Mouse (Mus musculus): ENCODE measurements around the gene Myh14.

GRCm38 (mm10) chr7:44667996-44668738 lies 2.5 kb downstream of the Myh14 start:
- TF ChIP-seq CTCF (IDR thresholded peaks at IDR 0.05; ENCODE audit: control insufficient read depth, insufficient read depth, insufficient read length): no peak
- no peak for TF ChIP-seq CEBPB (IDR thresholded peaks at IDR 0.05; ENCODE audit: low read depth)
- no peak for TF ChIP-seq FOSL1 (IDR thresholded peaks at IDR 0.05; ENCODE audit: insufficient read depth, low read length, poor library complexity, severe bottlenecking)

Measured in C2C12 (cell line).